Mouse (Mus musculus) liver, embryonic 18 days (tissue): ENCODE results near the gene Tle1. TPM values are rescaled to one million over a fixed set of nuclear protein-coding genes. Genes with fewer than 3 reads are reported as not detected.

ENCODE experiments used
- polyA plus RNA-seq: library from polyadenylated mRNA; depleted of rRNA; stranded (reverse); fragments of >200 nt; gene quantifications from 2 replicates; pipeline ENCODE4 v1.2.3, GENCODE M21; 2012; rRNA removed

The Tle1 gene
- polyA plus RNA-seq = 28.6 and 33.5 TPM in 2 replicates

GRCm38 (mm10) chr4:72200559-72201409, at the start of gene Tle1:
Gene Tle1 (minus strand): TSS chr4:72200919.

